Comparison of ENCODE assay signal across 17 mouse cellular contexts in genomic region chr9:116087263-116087662, GRCm38 (mm10).
A peak's percentile ranks its signal among the peaks of the same experiment; 100 is the strongest.
DNase-seq lines count a peak whose midpoint lies in the region; ATAC-seq and TF ChIP-seq lines count a peak whose summit lies in the region.
"Had no signal": no experiment of that assay in that cellular context is flagged by ENCODE, and none has a peak within 500 bp of the region (broad histone marks: within the 10 kb centered on the region; RNA-seq: fewer than 3 reads in every experiment).

No protein-coding gene starts in this region.

- H3K36me3 ChIP-seq in lung, embryonic 16.5 days (ENCODE audit: control insufficient read depth, insufficient read depth, low read length), result peaks cover 26% of the 10 kb centered on the region
- H3K36me3 ChIP-seq in kidney, embryonic 15.5 days, result peaks cover 38% of the 10 kb centered on the region
- H3K36me3 ChIP-seq: forebrain, embryonic 15.5 days; G1E had no signal

- H3K4me2 ChIP-seq in lung, embryonic 16.5 days (ENCODE audit: low read depth, low read length), result no peak overlapping the region
- no peak overlapping the region for H3K4me2 ChIP-seq in kidney, embryonic 15.5 days
- H3K4me2 ChIP-seq: embryonic facial prominence, embryonic 12.5 days; forebrain, embryonic 13.5 days; forebrain, embryonic 15.5 days had no signal

- peak; percentile 23 for ATAC-seq in lung, embryonic 16.5 days (ENCODE audit: low read depth)
- ATAC-seq in kidney, embryonic 15.5 days (replicated peaks; ENCODE audit: low FRiP score), result no peak
- ATAC-seq: forebrain, embryonic 13.5 days; forebrain, embryonic 15.5 days; forebrain, postnatal 0 days had no signal

- TF ChIP-seq POLR2A in lung, adult 2 months (IDR thresholded peaks at IDR 0.05; ENCODE audit: borderline replicate concordance, extremely low read depth, low read depth, low read length), result no peak

- H3K4me3 ChIP-seq in lung, embryonic 16.5 days (ENCODE audit: low read length), result no peak overlapping the region
- no peak overlapping the region for H3K4me3 ChIP-seq in lung, adult 2 months (replicated peaks; ENCODE audit: extremely low read depth, low read depth, low read length)
- no peak overlapping the region for H3K4me3 ChIP-seq in kidney, embryonic 15.5 days (replicated peaks)
- H3K4me3 ChIP-seq: embryonic facial prominence, embryonic 10.5 days; embryonic facial prominence, embryonic 12.5 days; forebrain, embryonic 13.5 days; forebrain, embryonic 15.5 days had no signal

- no peak for TF ChIP-seq CTCF in lung, adult 2 months (IDR thresholded peaks at IDR 0.05; ENCODE audit: insufficient read depth, low read length)

- H3K27me3 ChIP-seq in lung, embryonic 16.5 days (ENCODE audit: control insufficient read depth, insufficient read depth, low read depth, low read length), result no peaks in the 10 kb centered on the region
- no peaks in the 10 kb centered on the region for H3K27me3 ChIP-seq in kidney, embryonic 15.5 days
- H3K27me3 ChIP-seq: CH12.LX; embryonic facial prominence, embryonic 12.5 days; forebrain, embryonic 13.5 days; forebrain, embryonic 15.5 days; Patski had no signal

- no peaks in the 10 kb centered on the region for H3K9me3 ChIP-seq in lung, embryonic 16.5 days (ENCODE audit: control insufficient read depth, low read length)
- H3K9me3 ChIP-seq in kidney, embryonic 15.5 days (replicated peaks), result no peaks in the 10 kb centered on the region
- H3K9me3 ChIP-seq: embryonic facial prominence, embryonic 10.5 days; embryonic facial prominence, embryonic 12.5 days; forebrain, embryonic 13.5 days; forebrain, embryonic 15.5 days had no signal

- WGBS in lung, embryonic 16.5 days, result 81% methylated on average over 5 of the region's 5 CpGs
- 68% methylated on average over 5 of the region's 5 CpGs for WGBS in lung, adult 2 months
- WGBS in kidney, embryonic 15.5 days, result 90% methylated on average over 5 of the region's 5 CpGs

- H3K4me1 ChIP-seq in lung, embryonic 16.5 days (replicated peaks; ENCODE audit: control insufficient read depth, insufficient read depth, low read length), result peaks cover 5% of the 10 kb centered on the region
- H3K4me1 ChIP-seq in lung, adult 2 months (ENCODE audit: control insufficient read depth, insufficient read depth, low read length), result peaks cover 12% of the 10 kb centered on the region
- peaks cover 17% of the 10 kb centered on the region for H3K4me1 ChIP-seq in kidney, embryonic 15.5 days
- H3K4me1 ChIP-seq: embryonic facial prominence, embryonic 10.5 days had no signal

- no peak for DNase-seq in lung, postnatal 10 days
- DNase-seq in lung, postnatal 36 days, result peak; percentile 37
- DNase-seq in lung, adult 2 months, result no peak
- DNase-seq in Muller cell, postnatal 12 days (ENCODE audit: inconsistent ontology term), result peak; percentile 12
- peak; percentile 18 for DNase-seq in brain, adult 2 months (ENCODE audit: low read depth, low spot score)
- no peak for DNase-seq in cerebellum, postnatal 14 days
- DNase-seq: cerebellum, adult 9-11 months had no signal

- H3K27ac ChIP-seq in lung, embryonic 16.5 days (ENCODE audit: low read length), result no peak overlapping the region
- no peak overlapping the region for H3K27ac ChIP-seq in kidney, embryonic 15.5 days
- H3K27ac ChIP-seq: embryonic facial prominence, embryonic 10.5 days; embryonic facial prominence, embryonic 12.5 days; forebrain, embryonic 13.5 days; forebrain, embryonic 15.5 days had no signal

- H3K9ac ChIP-seq in lung, embryonic 16.5 days (ENCODE audit: low read length), result no peak overlapping the region
- no peak overlapping the region for H3K9ac ChIP-seq in kidney, embryonic 15.5 days
- H3K9ac ChIP-seq: embryonic facial prominence, embryonic 12.5 days; forebrain, embryonic 13.5 days; forebrain, embryonic 15.5 days; forebrain, postnatal 0 days had no signal

Comparison
In these comparisons a context has a peak if more than half of its experiments do, and no peak if none do; other contexts are left out.
1. DNase-seq: peak in lung, postnatal 36 days (single experiment), Muller cell, postnatal 12 days (single experiment) and brain, adult 2 months (single experiment); none in lung, postnatal 10 days (single experiment), lung, adult 2 months (single experiment) and cerebellum, postnatal 14 days (0 of 2).